Mouse (Mus musculus) adrenal gland, adult (tissue): ENCODE data around the gene Adgre5.

Experiments used
- DNase-seq, 2 experiments: peaks; one replicate each; pipeline ENCODE4 v3.0.0; 2022 to 2023; ENCODE audit warnings: low spot score in 1 of 2; ENCODE audit not compliant: inconsistent age in 2 of 2

Gene Adgre5

GRCm38 (mm10) chr8:83756273-83756672 lies 15.1 kb upstream of the Adgre5 start:
- DNase-seq = peak in 1 of 2 experiments; percentile 27

GRCm38 (mm10) chr8:83754149-83754548 lies 13.0 kb upstream of the Adgre5 start:
- DNase-seq = no peak

GRCm38 (mm10) chr8:83749265-83749664 lies 8.1 kb upstream of the Adgre5 start:
- DNase-seq = no peak

DNA sequence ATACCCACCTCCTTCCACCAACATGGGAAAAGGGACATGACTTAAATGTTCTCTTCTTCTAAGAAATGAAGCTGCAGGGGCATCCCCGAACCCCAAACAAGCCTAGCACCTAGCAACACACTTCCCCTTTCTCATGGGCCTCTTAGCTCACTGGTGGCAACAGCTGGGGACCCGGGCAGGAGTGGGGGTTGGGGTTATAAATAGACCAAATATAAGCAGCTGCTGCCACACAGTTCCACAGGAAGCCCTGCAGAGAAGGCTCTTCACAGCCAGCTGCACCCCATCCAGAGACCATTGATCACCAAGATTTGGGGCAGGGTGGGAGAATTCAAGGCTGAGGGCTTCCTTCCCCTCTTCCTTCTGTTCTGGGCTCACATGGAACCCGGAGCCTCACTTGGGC lies 7.6 kb upstream of the Adgre5 start:
- DNase-seq = peak; percentile 47 to 56

GRCm38 (mm10) chr8:83747661-83748346 lies 6.7 kb upstream of the Adgre5 start:
- peak; percentile 66 to 74 for DNase-seq

- DNase-seq = peak in 1 of 2 experiments; percentile 70
Measured at GRCm38 (mm10) chr8:83744070-83744469, 2.9 kb upstream of the Adgre5 start.

GRCm38 (mm10) chr8:83742968-83743367 lies 1.8 kb upstream of the Adgre5 start:
- DNase-seq = no peak

DNA sequence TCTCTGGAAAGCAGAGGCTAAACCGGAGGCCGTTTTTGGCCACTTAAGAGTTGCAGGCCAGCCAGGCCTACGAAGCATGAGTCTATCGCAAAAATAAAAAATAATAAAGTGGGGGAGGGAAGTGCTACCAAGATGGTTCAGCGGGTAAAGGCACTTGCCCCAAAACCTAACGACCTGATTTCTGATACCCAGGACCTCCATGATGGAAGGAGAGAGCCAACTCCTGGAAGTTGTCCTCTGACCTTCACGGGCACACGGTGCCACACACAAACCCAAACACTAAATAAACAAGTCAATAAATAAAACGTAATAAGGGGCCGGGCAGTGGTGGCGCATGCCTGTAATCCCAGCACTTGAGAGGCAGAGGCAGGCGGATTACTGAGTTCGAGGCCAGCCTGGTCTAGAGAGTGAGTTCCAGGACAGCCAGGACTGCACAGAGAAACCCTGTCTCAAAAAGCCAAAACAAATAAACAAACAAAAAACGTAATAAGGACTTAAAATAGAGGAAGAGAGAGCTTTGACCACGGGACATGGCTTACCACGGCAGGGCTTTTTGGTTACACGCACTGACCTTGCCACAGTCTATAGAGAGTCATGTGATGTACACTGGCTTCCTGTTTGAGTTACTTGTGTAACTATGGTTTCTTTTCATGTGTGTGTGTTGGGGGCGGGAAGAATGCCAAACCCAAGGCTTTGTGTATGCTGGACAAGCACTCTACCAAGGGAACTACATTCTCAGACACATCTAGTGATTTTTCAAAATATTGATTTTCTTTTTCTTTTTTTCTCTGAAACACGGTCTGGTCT lies 926 bp upstream of the Adgre5 start:
- DNase-seq = peak in 1 of 2 experiments; percentile 46

DNA sequence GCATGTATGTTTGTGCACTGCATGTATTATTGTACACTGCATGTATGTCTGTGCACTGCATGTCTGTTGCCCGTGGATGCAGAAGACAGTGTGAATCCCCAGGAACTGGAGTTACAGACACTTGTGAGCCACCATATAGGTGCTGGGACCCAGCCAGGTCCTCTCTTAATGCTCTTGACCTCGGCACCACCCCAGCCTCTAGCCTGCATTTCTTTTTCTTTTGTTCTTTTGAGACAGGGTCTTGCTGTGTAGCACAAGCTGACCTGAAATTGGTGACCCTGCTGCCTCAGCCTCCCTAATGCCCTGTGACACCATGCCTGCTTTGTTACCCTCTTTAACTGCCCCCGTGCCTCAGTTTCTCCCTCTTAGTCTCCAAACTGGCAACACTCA lies 545 bp downstream of the Adgre5 start:
- no peak for DNase-seq

DNA sequence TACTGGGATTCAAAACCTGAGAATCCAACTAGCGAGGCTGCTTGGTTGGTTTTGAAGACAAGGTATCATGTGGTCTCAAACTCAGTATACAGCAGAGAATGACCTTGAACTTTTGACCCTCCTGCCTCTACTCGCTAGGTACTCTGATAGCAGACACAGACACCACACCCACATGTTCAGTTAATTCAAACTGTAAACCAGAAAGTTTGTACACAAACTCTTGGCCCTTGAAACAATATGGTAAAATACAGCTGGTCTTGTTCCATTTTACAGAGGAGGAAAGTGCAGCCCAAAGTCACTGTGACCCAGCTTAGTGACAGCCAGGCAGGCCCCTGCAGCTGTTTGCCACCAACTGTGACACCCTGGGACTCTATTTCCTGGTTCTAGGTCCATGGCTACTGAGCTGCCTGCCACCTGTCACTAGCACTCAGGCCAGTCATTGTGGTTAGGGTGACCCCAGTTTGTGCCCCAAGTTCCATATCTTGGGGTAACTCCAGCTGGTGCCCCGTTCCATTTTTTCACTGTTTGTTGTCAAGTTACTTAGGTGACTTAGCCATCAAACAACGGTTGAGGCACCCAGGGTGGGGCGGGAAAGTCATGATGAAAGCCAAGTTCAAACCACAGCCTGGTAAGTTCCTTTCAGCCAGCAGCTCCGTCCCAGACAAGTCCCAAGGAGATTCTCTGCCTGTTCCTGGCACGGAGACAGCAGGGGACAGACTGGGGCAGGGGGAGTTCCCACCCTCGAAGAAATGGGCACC lies 1.2 kb downstream of the Adgre5 start:
- peak in 1 of 2 experiments; percentile 62 for DNase-seq

- no peak for DNase-seq
Measured at GRCm38 (mm10) chr8:83738949-83739710, 2.0 kb downstream of the Adgre5 start.

DNA sequence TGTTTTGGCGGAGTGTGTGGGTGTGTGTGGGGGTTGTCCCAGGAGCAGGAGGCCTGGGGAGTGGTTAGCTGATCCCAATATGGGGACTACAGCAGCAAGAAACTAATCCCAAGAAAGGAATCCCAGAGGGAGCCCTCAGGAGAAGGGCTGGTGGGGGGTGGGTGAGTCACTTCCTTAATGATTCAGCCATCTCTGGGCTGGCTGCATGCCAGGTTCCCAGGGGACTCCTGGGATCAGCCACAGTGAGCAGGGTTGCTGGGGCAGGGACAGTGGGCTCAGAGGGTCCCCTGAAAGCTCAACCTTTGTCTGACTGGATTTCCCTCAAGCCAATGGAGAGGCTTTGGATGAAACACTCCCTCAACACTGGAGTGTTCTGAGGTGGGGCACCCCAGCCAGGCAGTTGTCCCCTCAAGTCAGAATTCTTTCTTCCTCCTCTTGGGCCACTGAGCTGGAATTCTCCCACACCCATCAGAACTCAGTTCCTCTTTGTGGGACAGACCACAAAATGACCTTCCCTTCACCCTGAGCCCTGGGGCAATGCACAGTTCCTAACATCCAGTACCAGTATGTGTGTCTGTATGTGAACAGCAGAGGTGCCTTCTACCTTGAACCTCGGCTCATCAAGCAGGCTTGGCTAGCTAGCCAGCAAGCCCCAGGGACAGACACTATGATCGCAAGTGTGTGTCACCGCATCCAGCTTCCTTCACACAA lies 3.1 kb downstream of the Adgre5 start:
- peak; percentile 77 to 86 for DNase-seq

- no peak for DNase-seq
Measured at GRCm38 (mm10) chr8:83737346-83737745, 3.8 kb downstream of the Adgre5 start.

- no peak for DNase-seq
Measured at GRCm38 (mm10) chr8:83736681-83737080, 4.4 kb downstream of the Adgre5 start.

DNA sequence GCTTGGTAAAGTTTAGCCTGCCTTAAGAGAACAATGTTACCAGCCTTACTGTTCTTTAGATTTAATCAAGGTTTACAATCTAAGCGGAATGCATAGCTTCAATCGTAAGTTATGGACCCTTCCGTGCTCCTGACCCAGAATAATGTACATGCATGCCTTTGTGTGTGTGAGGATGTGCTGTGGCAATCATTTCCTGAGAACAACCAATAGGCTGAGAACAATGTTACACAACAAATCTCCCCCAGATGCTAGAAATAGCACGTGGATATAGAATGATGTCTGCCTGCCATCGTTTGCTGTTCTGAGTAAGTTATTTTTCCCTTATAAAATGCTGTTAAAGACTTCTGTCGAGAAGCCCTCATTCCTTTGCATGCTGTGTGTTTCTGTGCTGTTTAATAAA lies 8.2 kb downstream of the Adgre5 start:
- DNase-seq = no peak

DNA sequence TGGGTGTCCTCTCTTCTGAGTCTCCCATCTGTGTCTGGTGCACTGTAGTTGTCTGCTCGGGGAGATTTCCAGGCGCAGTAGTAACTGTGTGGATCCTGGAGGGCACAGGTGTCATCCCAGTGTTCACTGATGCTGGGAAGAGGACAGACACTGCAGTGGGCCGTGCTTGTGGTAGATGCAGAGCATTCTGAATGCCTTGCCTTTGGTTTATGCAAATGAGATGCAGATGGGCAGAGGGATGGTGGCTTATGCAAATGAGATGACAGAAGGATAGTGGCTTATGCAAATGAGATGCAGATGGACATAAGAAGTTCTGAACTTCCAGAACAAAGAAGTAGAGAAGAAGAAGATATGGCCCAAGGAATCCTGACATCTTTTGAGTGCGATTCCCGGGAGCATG lies 9.2 kb downstream of the Adgre5 start:
- DNase-seq = no peak

DNA sequence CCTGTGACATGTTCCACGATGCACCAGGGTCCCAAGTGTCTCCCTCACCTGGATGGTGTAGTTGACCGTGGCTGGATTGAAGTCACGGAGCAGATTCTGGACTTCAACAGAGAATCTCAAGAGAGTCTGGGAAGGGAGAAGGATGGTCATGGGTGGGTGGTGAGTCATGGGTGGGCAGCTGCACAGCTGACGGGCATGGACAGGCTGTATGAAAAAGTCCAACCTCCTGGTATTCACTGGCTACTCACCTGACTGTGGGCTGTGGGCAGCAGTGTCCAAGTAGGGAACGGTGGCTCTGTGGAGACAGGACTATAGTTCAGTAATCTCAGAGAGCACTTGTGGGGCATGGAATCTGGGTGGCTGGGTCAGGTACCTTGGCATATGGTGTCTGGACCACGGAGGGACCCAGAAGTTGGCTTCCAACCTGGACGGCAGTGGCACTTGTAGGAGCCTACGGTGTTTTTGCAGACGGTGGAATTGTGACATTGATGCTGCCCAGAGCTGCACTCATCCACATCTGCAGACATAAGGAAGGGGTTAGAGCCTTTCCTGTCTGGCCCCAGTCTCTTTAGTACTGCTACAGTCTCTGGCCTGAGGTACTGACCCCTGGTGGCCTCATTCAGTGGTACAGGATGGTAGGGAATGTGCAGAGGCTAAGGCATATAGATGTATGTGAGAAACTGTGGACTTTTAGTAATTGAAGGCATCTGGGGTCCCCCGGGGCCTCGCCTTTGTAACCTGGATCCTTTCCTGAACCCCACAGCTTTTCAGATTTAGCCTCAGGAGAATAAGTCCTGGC lies 11.9 kb downstream of the Adgre5 start:
- peak in 1 of 2 experiments; percentile 68 for DNase-seq

DNA sequence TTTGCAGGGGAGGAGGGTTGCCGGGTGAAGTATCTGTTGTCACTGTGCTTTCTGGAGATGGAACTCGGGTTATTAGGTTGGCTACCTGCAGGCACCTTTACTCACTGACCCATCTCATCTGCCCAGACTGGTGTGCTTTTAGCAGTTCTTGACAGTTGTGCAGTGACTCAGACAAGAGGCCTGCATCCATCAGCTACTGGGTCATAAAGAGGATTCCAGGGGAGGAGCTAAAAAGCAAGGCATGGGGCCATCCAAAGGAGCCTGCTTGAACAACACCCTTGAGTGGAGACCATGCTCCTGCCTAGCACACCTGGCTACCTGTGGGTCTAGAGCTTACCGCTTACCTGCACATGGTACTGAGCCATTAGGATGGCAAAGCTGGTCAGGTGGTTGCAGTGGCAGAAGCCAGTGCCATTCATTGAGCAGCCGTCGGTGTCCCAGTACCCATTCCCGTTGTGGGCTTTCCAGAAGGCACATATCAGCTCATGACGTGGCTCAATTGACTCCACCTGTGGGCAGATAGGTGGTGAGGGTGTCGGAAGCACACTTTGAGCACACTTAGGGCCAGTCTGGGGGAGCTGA lies 15.5 kb downstream of the Adgre5 start:
- DNase-seq = peak in 1 of 2 experiments; percentile 48
